Mouse (Mus musculus): ENCODE data around the gene Spen. TPM values are rescaled to one million over a fixed set of nuclear protein-coding genes. Genes with fewer than 3 reads are reported as not detected.

The Spen gene
- total RNA-seq, 2 experiments from 2014 or later, result 60.3 to 66.7 TPM

GRCm38 (mm10) chr4:141478794-141479193, 59.6 kb downstream of the Spen start:
- no peak for DNase-seq (ENCODE audit: low spot score in 2 of 2)

GRCm38 (mm10) chr4:141478225-141478624, 60.2 kb downstream of the Spen start:
- peak in 1 of 2 experiments; percentile 5 for DNase-seq (ENCODE audit: low spot score in 2 of 2)

- DNase-seq (ENCODE audit: low spot score in 2 of 2), result peak; percentile 67 to 85
These were observed 60.7 kb downstream of the Spen start for GRCm38 (mm10) chr4:141477681-141478102.

- peak in 1 of 2 experiments; percentile 0 for DNase-seq (ENCODE audit: low spot score in 2 of 2)
These were observed 64.0 kb downstream of the Spen start for GRCm38 (mm10) chr4:141474431-141474830.

- no peak for DNase-seq (ENCODE audit: low spot score in 2 of 2)
These were observed 65.6 kb downstream of the Spen start for GRCm38 (mm10) chr4:141472641-141473321.

- DNase-seq (ENCODE audit: low spot score in 2 of 2), result no peak
These were observed 66.9 kb downstream of the Spen start for GRCm38 (mm10) chr4:141471491-141471890.

- DNase-seq (ENCODE audit: low spot score in 2 of 2), result no peak
These were observed 69.1 kb downstream of the Spen start for GRCm38 (mm10) chr4:141469343-141469742.

- peak in 1 of 2 experiments; percentile 9 for DNase-seq (ENCODE audit: low spot score in 2 of 2)
These were observed 69.8 kb downstream of the Spen start for GRCm38 (mm10) chr4:141468576-141468975.

GRCm38 (mm10) chr4:141467581-141467927, 70.8 kb downstream of the Spen start:
- no peak for DNase-seq (ENCODE audit: low spot score in 2 of 2)

- DNase-seq (ENCODE audit: low spot score in 2 of 2), result no peak
These were observed 71.4 kb downstream of the Spen start for GRCm38 (mm10) chr4:141466844-141467580.

GRCm38 (mm10) chr4:141466289-141466795, 72.1 kb downstream of the Spen start:
- DNase-seq (ENCODE audit: low spot score in 2 of 2), result no peak

GRCm38 (mm10) chr4:141465512-141466288, 72.7 kb downstream of the Spen start:
- peak in 1 of 2 experiments; percentile 1 for DNase-seq (ENCODE audit: low spot score in 2 of 2)

- DNase-seq (ENCODE audit: low spot score in 2 of 2), result no peak
These were observed 73.7 kb downstream of the Spen start for GRCm38 (mm10) chr4:141464722-141465121.

- DNase-seq (ENCODE audit: low spot score in 2 of 2), result no peak
These were observed 74.9 kb downstream of the Spen start for GRCm38 (mm10) chr4:141463472-141463871.

GRCm38 (mm10) chr4:141461576-141461975, 76.8 kb downstream of the Spen start:
- DNase-seq (ENCODE audit: low spot score in 2 of 2), result no peak

GRCm38 (mm10) chr4:141461088-141461487, 77.3 kb downstream of the Spen start:
- no peak for DNase-seq (ENCODE audit: low spot score in 2 of 2)

- DNase-seq (ENCODE audit: low spot score in 2 of 2), result no peak
These were observed 77.9 kb downstream of the Spen start for GRCm38 (mm10) chr4:141460481-141460880.

GRCm38 (mm10) chr4:141459766-141460165, 78.6 kb downstream of the Spen start:
- DNase-seq (ENCODE audit: low spot score in 2 of 2), result no peak

- no peak for DNase-seq (ENCODE audit: low spot score in 2 of 2)
These were observed 79.5 kb downstream of the Spen start for GRCm38 (mm10) chr4:141458888-141459287.

GRCm38 (mm10) chr4:141458236-141458635, 80.2 kb downstream of the Spen start:
- DNase-seq (ENCODE audit: low spot score in 2 of 2), result no peak

- DNase-seq (ENCODE audit: low spot score in 2 of 2), result no peak
These were observed 82.0 kb downstream of the Spen start for GRCm38 (mm10) chr4:141456193-141456938.

Measured in layer of hippocampus, adult 18-20 months (tissue).